In genomic region chr14:56284356-56285325, GRCm38 (mm10) we compare ENCODE assay signal across 33 mouse cellular contexts. TPM values are rescaled to one million over a fixed set of nuclear protein-coding genes. Genes with fewer than 3 reads are reported as not detected.
DNase-seq lines count a peak whose midpoint lies in the region; ATAC-seq and TF ChIP-seq lines count a peak whose summit lies in the region.
"Had no signal": no experiment of that assay in that cellular context is flagged by ENCODE, and none has a peak within 500 bp of the region (broad histone marks: within the 10 kb centered on the region; RNA-seq: fewer than 3 reads in every experiment).

No protein-coding gene starts in this region.

- no peaks in the 10 kb centered on the region for H3K9me3 ChIP-seq in MEL (replicated peaks; ENCODE audit: insufficient read depth, low read length)
- no peaks in the 10 kb centered on the region for H3K9me3 ChIP-seq in kidney, embryonic 16.5 days (ENCODE audit: low read length)
- H3K9me3 ChIP-seq: embryonic facial prominence, embryonic 13.5 days; forebrain, embryonic 13.5 days; heart, embryonic 10.5 days; hindbrain, embryonic 15.5 days; limb, embryonic 12.5 days; liver, embryonic 12.5 days; midbrain, embryonic 12.5 days; neural tube, embryonic 13.5 days had no signal

- H3K4me2 ChIP-seq in kidney, embryonic 16.5 days (replicated peaks; ENCODE audit: low read depth, low read length), result no peak overlapping the region
- H3K4me2 ChIP-seq: embryonic facial prominence, embryonic 13.5 days; forebrain, embryonic 13.5 days; hindbrain, embryonic 15.5 days; limb, embryonic 12.5 days; liver, embryonic 12.5 days; midbrain, embryonic 12.5 days; neural tube, embryonic 13.5 days had no signal

- no peak for TF ChIP-seq RAD21 in MEL (IDR thresholded peaks at IDR 0.05; ENCODE audit: low read depth, low read length)

- no peaks in the 10 kb centered on the region; the same call in 1 of the 2 replicates for H3K4me1 ChIP-seq in spleen, adult 2 months (ENCODE audit: control insufficient read depth, insufficient read depth, insufficient read length)
- H3K4me1 ChIP-seq in MEL (ENCODE audit: control insufficient read depth in 1 of 2, insufficient read depth in 2 of 2, low read length in 2 of 2), result no peaks in the 10 kb centered on the region
- no peaks in the 10 kb centered on the region for H3K4me1 ChIP-seq in kidney, embryonic 16.5 days (ENCODE audit: insufficient read depth, low read length)
- H3K4me1 ChIP-seq: embryonic facial prominence, embryonic 13.5 days; forebrain, embryonic 13.5 days; heart, embryonic 10.5 days; hindbrain, embryonic 15.5 days; limb, embryonic 12.5 days; liver, embryonic 12.5 days; midbrain, embryonic 12.5 days; neural tube, embryonic 13.5 days had no signal

- TF ChIP-seq POLR2A in spleen, adult 2 months (IDR thresholded peaks at IDR 0.05; ENCODE audit: low read depth, low read length), result no peak
- TF ChIP-seq POLR2A in MEL (IDR thresholded peaks at IDR 0.05; ENCODE audit: control insufficient read depth in 1 of 2, insufficient read depth in 1 of 2, low read depth in 1 of 2, low read length in 2 of 2, poor library complexity in 1 of 2), result peak in 1 of 2 experiments; percentile 53; a peak in 2 of 4 replicates

- TF ChIP-seq EP300 in MEL (IDR thresholded peaks at IDR 0.05; ENCODE audit: low read depth in 1 of 2, low read length in 2 of 2), result no peak

- no peak overlapping the region for H3K4me3 ChIP-seq in spleen, adult 2 months (ENCODE audit: extremely low read depth, insufficient read depth, insufficient read length)
- H3K4me3 ChIP-seq in MEL (ENCODE audit: control insufficient read depth in 1 of 2, insufficient read depth in 1 of 2, low read depth in 2 of 2, low read length in 2 of 2), result no peak overlapping the region
- H3K4me3 ChIP-seq in kidney, embryonic 16.5 days (ENCODE audit: low read length), result no peak overlapping the region
- H3K4me3 ChIP-seq: embryonic facial prominence, embryonic 13.5 days; erythroblast, embryonic 14.5 days; forebrain, embryonic 13.5 days; gastrocnemius, adult 2 months; heart, embryonic 10.5 days; hindbrain, embryonic 15.5 days; left cerebral cortex, adult 2 months; limb, embryonic 12.5 days; liver, embryonic 12.5 days; midbrain, embryonic 12.5 days; neural tube, embryonic 13.5 days had no signal

- no peak overlapping the region for H3K9ac ChIP-seq in MEL (ENCODE audit: control insufficient read depth, low read depth, low read length, poor library complexity, severe bottlenecking)
- no peak overlapping the region for H3K9ac ChIP-seq in kidney, embryonic 16.5 days (replicated peaks; ENCODE audit: low read length)
- H3K9ac ChIP-seq: embryonic facial prominence, embryonic 13.5 days; forebrain, embryonic 13.5 days; hindbrain, embryonic 15.5 days; limb, embryonic 12.5 days; liver, embryonic 12.5 days; midbrain, embryonic 12.5 days; neural tube, embryonic 13.5 days had no signal

- H3K79me2 ChIP-seq in MEL (ENCODE audit: control insufficient read depth, insufficient read depth, low read length, poor library complexity), result no peaks in the 10 kb centered on the region

- peak overlapping the region; percentile 41; the same call in 1 of the 2 replicates for H3K27ac ChIP-seq in spleen, adult 2 months (ENCODE audit: insufficient read depth, low read length)
- H3K27ac ChIP-seq in MEL (ENCODE audit: control insufficient read depth, low read depth, low read length), result no peak overlapping the region
- H3K27ac ChIP-seq in kidney, embryonic 16.5 days (ENCODE audit: low read length), result no peak overlapping the region
- H3K27ac ChIP-seq: embryonic facial prominence, embryonic 13.5 days; forebrain, embryonic 13.5 days; gastrocnemius, adult 2 months; heart, embryonic 10.5 days; hindbrain, embryonic 15.5 days; left cerebral cortex, adult 2 months; limb, embryonic 12.5 days; liver, embryonic 12.5 days; midbrain, embryonic 12.5 days; neural tube, embryonic 13.5 days had no signal

- H3K27me3 ChIP-seq in spleen, adult 2 months (ENCODE audit: control insufficient read depth, insufficient read depth, low read length), result no peaks in the 10 kb centered on the region
- peaks cover 5 to 18% of the 10 kb centered on the region in 2 experiments for H3K27me3 ChIP-seq in MEL (ENCODE audit: control insufficient read depth in 1 of 2, insufficient read depth in 2 of 2, low read length in 2 of 2)
- no peaks in the 10 kb centered on the region for H3K27me3 ChIP-seq in kidney, embryonic 16.5 days (ENCODE audit: insufficient read depth, low read length)
- H3K27me3 ChIP-seq: embryonic facial prominence, embryonic 13.5 days; forebrain, embryonic 13.5 days; hindbrain, embryonic 15.5 days; limb, embryonic 12.5 days; liver, embryonic 12.5 days; midbrain, embryonic 12.5 days; neural tube, embryonic 13.5 days had no signal

- no peak for TF ChIP-seq CTCF in spleen, adult 2 months (IDR thresholded peaks at IDR 0.05; ENCODE audit: extremely low read depth, insufficient read depth, insufficient read length, insufficient replicate concordance)
- no peak for TF ChIP-seq CTCF in MEL (IDR thresholded peaks at IDR 0.05 in 2 of 3, conservative IDR thresholded peaks at IDR 0.05 in 1 of 3; ENCODE audit: control insufficient read depth in 1 of 3, insufficient read depth in 1 of 3, low read depth in 2 of 3, low read length in 3 of 3, poor library complexity in 1 of 3, severe bottlenecking in 1 of 3)

- H3K36me3 ChIP-seq in spleen, adult 2 months (ENCODE audit: control insufficient read depth, insufficient read depth, low read length), result no peaks in the 10 kb centered on the region
- H3K36me3 ChIP-seq in MEL (ENCODE audit: control insufficient read depth in 1 of 2, insufficient read depth in 2 of 2, low read length in 2 of 2), result no peaks in the 10 kb centered on the region
- no peaks in the 10 kb centered on the region for H3K36me3 ChIP-seq in kidney, embryonic 16.5 days (ENCODE audit: insufficient read depth, low read length)
- H3K36me3 ChIP-seq: embryonic facial prominence, embryonic 13.5 days; heart, embryonic 10.5 days; hindbrain, embryonic 15.5 days; limb, embryonic 12.5 days; liver, embryonic 12.5 days; midbrain, embryonic 12.5 days; neural tube, embryonic 13.5 days had no signal

- whole genome bisulfite sequencing in spleen, adult 2 months, result 79% methylated on average over 6 of the region's 6 CpGs
- 84% methylated on average over 6 of the region's 6 CpGs for WGBS in kidney, embryonic 16.5 days

- peak; percentile 43 for ATAC-seq in megakaryocyte, adult 5-6 weeks (ENCODE audit: poor library complexity, severe bottlenecking)
- no peak for ATAC-seq in kidney, embryonic 16.5 days (ENCODE audit: low FRiP score, low TSS enrichment)
- ATAC-seq: forebrain, embryonic 13.5 days; intestine, postnatal 0 days; liver, embryonic 12.5 days had no signal

- no peak for DNase-seq in spleen, adult 2 months (ENCODE audit: low read depth in 1 of 2, low spot score in 2 of 2)
- no peak for DNase-seq in spleen, postnatal 10 days (ENCODE audit: low spot score in 2 of 2)
- peak; percentile 35 for DNase-seq in MEL (ENCODE audit: low read depth, low spot score)
- no peak for DNase-seq in kidney, postnatal 36 days
- no peak for DNase-seq in cerebellum, postnatal 14 days
- DNase-seq: adrenal gland, adult 8-10 months; cerebellum, adult 18-20 months; cerebellum, postnatal 25 days; embryo, embryonic 11 days; gastrocnemius, adult 2 months; heart, postnatal 4 days; lung, adult 18-20 months; lung, postnatal 10 days; retina, postnatal 1 day; thymus, adult 18-20 months had no signal

TF ChIP-seq in MEL, 35 proteins besides CTCF, POLR2A, EP300 and RAD21:
- TF ChIP-seq NELFE (IDR thresholded peaks at IDR 0.05; ENCODE audit: low read depth, low read length) (peak; percentile 45; the same call in 1 of the 2 replicates), ETS1 (IDR thresholded peaks at IDR 0.05; ENCODE audit: low read depth, low read length) (peak; percentile 44; the same call in 1 of the 2 replicates), TCF12 (IDR thresholded peaks at IDR 0.05; ENCODE audit: low read depth, low read length) (no peak), POLR2AphosphoS2 (IDR thresholded peaks at IDR 0.05; ENCODE audit: low read length) (peak; percentile 41; the same call in 1 of the 2 replicates), ZMIZ1 (IDR thresholded peaks at IDR 0.05; ENCODE audit: low read depth, low read length) (peak; percentile 94), BHLHE40 (IDR thresholded peaks at IDR 0.05; ENCODE audit: borderline replicate concordance, low read depth, low read length) (no peak), TBP (IDR thresholded peaks at IDR 0.05; ENCODE audit: low read depth, low read length) (peak; percentile 90)

RNA-seq across cellular contexts. Expression of gene Gzmb, which starts 22.6 kb away (rescaled TPM):
- polyA plus RNA-seq in spleen, adult 2 months (2012; rRNA removed), result 2.6 and 2.7 TPM in 2 replicates
- 1.4 and 1.7 TPM in 2 replicates for total RNA-seq in MEL (2012; rRNA removed)
- polyA plus RNA-seq in MEL (2012; ENCODE audit: insufficient read depth in 1 of 2, insufficient read length in 2 of 2, low read depth in 1 of 2, low replicate concordance in 2 of 2, missing spikeins in 1 of 2), result under 1 TPM in 1 of 2 experiments, not detected in 1; 0.64 TPM
- 1.8 and 2.1 TPM in 2 replicates for total RNA-seq in megakaryocyte, adult 5-6 weeks (2015)
- total RNA-seq in megakaryocyte, adult 5-6 weeks (2017), result 1.7 and 2.1 TPM in 2 replicates
- polyA plus RNA-seq in kidney, embryonic 16.5 days (2015; fragmentation: Nextera tagmentation; extraction: Ambion mirVana), result 0.11 TPM in 1 of 2 replicates, not detected in the other
- total RNA-seq: gastrocnemius, adult 2 months; heart, postnatal 4 days; layer of hippocampus, postnatal 10 days; left cerebral cortex, adult 2 months had no signal
- polyA plus RNA-seq: erythroblast, embryonic 14.5 days; forebrain, embryonic 13.5 days; hindbrain, embryonic 15.5 days; liver, embryonic 12.5 days; midbrain, embryonic 12.5 days; neural tube, embryonic 13.5 days had no signal

RNA-seq across cellular contexts. Expression of gene Gzmc, which starts 50.2 kb away (rescaled TPM):
- polyA plus RNA-seq in spleen, adult 2 months (2012; rRNA removed), result not detected in 2 replicates
- total RNA-seq in MEL (2012; rRNA removed), result not detected in 2 replicates
- not detected for polyA plus RNA-seq in MEL (2012; ENCODE audit: insufficient read depth in 1 of 2, insufficient read length in 2 of 2, low read depth in 1 of 2, low replicate concordance in 2 of 2, missing spikeins in 1 of 2)
- total RNA-seq in megakaryocyte, adult 5-6 weeks (2015), result 0.16 TPM in 1 of 2 replicates, not detected in the other
- not detected in 2 replicates for total RNA-seq in megakaryocyte, adult 5-6 weeks (2017)
- not detected in 2 replicates for polyA plus RNA-seq in kidney, embryonic 16.5 days (2015; fragmentation: Nextera tagmentation; extraction: Ambion mirVana)
- total RNA-seq: adrenal gland, adult 8-10 months; gastrocnemius, adult 2 months; granulocyte monocyte progenitor cell, adult 5-6 weeks; heart, postnatal 4 days; layer of hippocampus, postnatal 10 days; left cerebral cortex, adult 2 months had no signal
- polyA plus RNA-seq: erythroblast, embryonic 14.5 days; forebrain, embryonic 13.5 days; hindbrain, embryonic 15.5 days; intestine, postnatal 0 days; kidney, embryonic 14.5 days; large intestine, adult 2 months; limb, embryonic 12.5 days; liver, embryonic 12.5 days; neural tube, embryonic 13.5 days; stomach, embryonic 16.5 days had no signal
